Mouse (Mus musculus) fibroblast of lung, adult 2 months (primary cell): ENCODE measurements around the gene Efnb2.

Experiments used
- DNase-seq: peaks from one replicate; pipeline ENCODE4 v3.0.0-alpha.2; 2011; ENCODE audit warnings: low read depth

Gene Efnb2

DNA sequence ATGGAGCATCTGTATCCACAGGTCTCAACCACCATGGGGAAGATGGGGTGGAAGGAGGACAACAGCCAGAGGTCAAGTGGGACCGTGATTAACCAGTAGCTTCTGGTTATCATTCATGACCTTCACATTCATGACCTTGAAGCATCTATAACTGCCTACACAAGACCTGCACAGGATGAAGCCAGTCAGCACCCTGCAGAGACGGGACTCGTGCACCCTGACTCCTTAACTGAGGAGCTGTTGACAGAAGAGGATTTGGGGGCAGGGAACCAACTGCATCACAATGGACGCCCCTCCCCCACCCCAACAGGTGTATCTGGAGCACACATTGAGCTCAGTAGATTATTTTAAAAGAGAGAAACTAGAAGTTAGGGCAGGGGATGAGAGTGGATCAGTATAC is 49.1 kb downstream of the Efnb2 start:
- DNase-seq = no peak

GRCm38 (mm10) chr8:8609791-8610190 is 51.3 kb downstream of the Efnb2 start:
- no peak for DNase-seq

- no peak for DNase-seq
These were observed 51.9 kb downstream of the Efnb2 start for GRCm38 (mm10) chr8:8609141-8609540.

DNA sequence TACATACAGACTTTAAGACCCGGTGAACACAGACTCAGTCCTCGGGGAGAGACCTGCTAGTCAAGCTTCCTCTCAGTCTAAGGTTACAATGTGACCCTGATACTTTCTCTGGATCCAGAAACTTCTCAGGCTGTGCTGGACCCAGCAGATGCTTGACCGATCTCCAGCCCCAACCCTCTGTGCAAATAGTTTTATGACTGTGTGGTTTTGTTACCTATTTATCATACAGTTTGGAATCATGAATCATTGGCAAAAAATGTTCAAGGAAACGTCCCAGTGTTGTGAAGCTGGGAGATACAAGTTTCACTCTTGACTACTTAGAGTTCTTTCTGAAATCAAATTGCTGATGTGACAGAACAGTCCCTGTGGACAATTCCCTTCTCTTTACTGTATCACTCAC is 55.4 kb downstream of the Efnb2 start:
- peak; percentile 36 for DNase-seq

DNA sequence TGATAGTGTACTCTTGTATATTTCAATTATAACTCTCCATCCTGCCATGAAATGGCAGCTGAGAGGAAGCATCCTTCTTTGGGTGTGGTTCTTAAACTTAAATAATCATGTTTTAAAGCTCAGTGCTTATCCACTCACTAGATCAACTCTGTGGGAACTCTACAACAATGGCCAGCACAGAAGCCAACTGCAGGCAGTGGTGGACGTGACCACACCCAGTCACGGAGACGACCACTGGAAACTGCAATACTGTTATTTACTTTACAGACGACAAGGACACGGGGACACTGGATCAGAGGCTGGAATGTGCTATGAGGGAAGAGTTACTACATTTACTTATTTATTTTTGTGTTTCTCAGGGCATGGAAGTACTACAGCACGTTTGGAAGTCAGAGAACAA is 57.2 kb downstream of the Efnb2 start:
- no peak for DNase-seq

GRCm38 (mm10) chr8:8602616-8603461 is 58.2 kb downstream of the Efnb2 start:
- DNase-seq = peak; percentile 63

- DNase-seq = no peak
These were observed 61.1 kb downstream of the Efnb2 start for GRCm38 (mm10) chr8:8599931-8600330.

DNA sequence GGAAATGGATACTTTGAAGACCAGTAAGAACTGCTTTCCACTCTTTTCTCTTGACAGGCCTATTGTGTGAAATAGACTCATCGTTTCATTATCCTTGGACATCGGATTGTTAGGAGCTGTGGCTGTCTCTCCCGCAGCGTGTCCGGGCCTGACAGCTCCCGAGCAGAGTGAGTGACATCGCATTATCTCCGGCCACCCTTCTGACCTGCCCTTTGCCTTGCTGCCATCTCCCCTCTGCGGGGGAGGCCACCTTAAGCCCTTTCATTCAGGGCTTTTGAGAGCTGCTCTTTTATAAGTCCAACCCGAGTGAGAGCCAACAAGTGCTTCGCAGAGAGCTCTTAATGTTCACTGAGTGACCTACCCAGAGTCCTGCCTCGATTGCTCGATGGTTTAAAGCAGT is 63.6 kb downstream of the Efnb2 start:
- no peak for DNase-seq

GRCm38 (mm10) chr8:8595831-8596611 is 65.0 kb downstream of the Efnb2 start:
- no peak for DNase-seq

- no peak for DNase-seq
These were observed 67.2 kb downstream of the Efnb2 start for GRCm38 (mm10) chr8:8593812-8594211.

DNA sequence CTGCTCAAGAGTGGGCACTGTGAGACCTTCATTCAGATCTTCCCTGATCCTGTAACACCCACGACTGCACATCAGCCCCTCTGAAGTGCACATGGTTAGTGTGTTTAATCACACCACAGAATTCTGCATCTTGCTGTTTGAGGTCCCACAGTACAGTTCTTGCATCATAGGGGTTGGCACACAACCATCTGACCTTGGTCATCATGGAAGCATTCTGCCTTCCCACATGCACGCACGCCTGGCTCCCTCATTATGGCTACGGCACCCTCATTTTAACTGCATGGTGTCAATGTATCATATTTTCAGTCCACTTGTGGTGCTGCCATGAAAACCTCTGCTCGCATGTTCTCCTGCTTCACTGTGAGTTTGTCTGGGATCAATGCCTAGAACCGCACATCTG is 67.7 kb downstream of the Efnb2 start:
- no peak for DNase-seq

GRCm38 (mm10) chr8:8592331-8592730 is 68.7 kb downstream of the Efnb2 start:
- DNase-seq = no peak

- no peak for DNase-seq
These were observed 77.1 kb downstream of the Efnb2 start for GRCm38 (mm10) chr8:8583981-8584377.

- no peak for DNase-seq
These were observed 77.6 kb downstream of the Efnb2 start for GRCm38 (mm10) chr8:8583290-8583980.

DNA sequence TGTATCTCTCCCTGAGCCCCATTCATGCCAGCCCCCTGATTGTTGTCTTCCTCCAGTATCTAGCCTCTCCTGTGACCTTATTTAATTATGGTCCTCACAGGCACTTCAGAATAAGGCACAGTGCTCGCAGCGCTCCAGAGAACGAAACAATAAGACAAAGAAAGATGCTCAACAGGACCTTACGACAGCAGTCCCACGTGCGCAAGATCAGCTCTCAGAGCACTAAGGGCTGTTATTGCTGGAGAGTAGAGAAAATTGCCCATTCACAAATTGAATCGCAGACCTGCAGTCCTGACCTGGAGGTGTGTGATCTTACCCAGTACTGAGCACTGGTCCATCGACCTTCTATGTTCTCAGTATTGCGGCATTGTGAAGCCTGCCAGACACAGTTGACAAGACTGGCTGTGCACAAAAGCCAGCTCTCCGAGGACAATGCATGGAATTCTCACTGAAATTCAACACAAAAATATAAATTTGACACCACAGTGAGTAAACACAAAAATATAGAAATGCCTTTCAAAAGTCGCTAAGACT is 83.2 kb downstream of the Efnb2 start:
- no peak for DNase-seq

DNA sequence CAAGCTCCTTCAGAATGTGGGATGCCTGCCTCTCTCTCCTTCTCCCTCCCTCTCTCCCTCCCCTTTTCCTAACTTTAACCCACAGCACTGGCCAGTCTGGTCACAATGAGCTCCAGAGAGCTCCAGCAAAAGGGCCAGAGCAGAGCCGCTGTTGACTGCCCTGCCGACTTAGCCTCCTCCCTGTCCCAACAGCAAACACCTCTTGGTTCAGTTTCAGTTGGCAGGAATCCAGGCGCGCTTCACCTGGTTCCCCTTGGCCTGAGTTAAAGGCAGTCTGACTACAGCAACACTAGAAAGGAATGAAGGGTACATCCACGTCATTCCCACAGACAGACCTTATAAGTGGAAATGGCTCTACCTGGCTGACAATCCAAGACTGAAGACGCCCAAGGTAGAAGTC is 84.2 kb downstream of the Efnb2 start:
- DNase-seq = no peak

DNA sequence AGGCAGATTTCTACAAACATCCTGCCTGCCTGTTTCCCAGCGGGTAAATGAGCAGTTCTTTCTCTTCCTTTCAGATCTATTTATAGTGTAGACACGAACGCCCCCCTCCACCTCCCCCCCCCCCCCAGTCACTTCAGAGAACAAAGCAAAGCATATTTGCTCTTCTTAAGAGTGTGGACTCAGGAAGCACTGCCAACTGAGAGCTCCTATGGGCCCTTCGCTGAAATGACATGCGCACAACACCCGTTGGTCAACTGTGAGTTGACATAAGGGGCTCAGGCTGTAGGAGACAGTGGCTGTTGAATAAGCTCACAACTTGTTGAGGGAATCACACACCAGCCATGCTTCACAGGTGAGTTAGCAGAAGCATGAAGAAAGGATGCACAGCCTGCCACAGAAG is 84.8 kb downstream of the Efnb2 start:
- no peak for DNase-seq

GRCm38 (mm10) chr8:8574521-8575499 is 86.2 kb downstream of the Efnb2 start:
- no peak for DNase-seq

GRCm38 (mm10) chr8:8572272-8572671 is 88.8 kb downstream of the Efnb2 start:
- no peak for DNase-seq

DNA sequence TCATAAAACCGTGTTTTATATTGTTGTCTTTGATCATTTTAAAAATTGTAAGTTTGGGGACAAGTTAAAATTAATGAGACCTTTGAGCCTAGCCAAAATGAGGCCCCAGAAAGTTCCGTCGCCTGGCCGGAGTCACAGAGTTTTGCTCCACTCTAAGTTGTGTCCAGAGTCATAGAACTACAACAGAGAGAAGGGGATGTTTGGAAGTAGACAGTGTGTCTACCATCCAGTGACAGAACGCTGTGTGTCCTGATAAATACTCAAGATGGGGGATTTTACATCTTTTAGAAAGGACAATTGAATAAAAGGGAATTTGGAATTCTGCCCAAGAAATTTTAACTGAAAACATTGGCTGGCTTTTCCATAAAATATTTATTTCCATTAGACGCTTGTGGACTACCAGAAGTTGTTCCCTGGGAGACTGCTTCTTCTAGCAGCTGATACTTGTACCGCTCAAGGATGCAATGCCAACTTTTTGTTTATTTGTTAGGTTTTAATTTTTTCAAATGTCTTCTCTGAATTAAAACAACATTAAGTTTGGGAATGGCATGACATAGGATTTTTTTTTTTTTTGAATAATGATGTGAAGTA is 89.3 kb downstream of the Efnb2 start:
- DNase-seq = no peak

- DNase-seq = no peak
These were observed 91.8 kb downstream of the Efnb2 start for GRCm38 (mm10) chr8:8569280-8569679.
